Mouse (Mus musculus) C2C12 (cell line): ENCODE measurements at regions not wholly inside any gene's neighbourhood (a gene's known extent, or its start where the extent isn't known, plus 50 kb on each side); places are given as distances from the start of the nearest gene placed in this dataset.

Experiments
- CEBPB ChIP-seq: IDR thresholded peaks from one replicate; pipeline ENCODE4 v1.6.1; 2011; ENCODE audit warnings: low read depth, mild to moderate bottlenecking, control low read depth, moderate library complexity
- CTCF ChIP-seq: IDR thresholded peaks from one replicate; pipeline ENCODE4 v1.5.1; 2011; ENCODE audit not compliant: control insufficient read depth, insufficient read depth, insufficient read length
- FOSL1 ChIP-seq: IDR thresholded peaks from one replicate; pipeline ENCODE4 v1.8.0; 2011; ENCODE audit warnings: mild to moderate bottlenecking, low read length; ENCODE audit not compliant: poor library complexity, insufficient read depth, severe bottlenecking
- MAX ChIP-seq: IDR thresholded peaks from one replicate; pipeline ENCODE4 v1.6.1; 2011; ENCODE audit warnings: mild to moderate bottlenecking, control low read depth
- MYOD1 ChIP-seq: IDR thresholded peaks from one replicate; pipeline ENCODE4 v1.6.1; 2011; ENCODE audit warnings: low read depth; ENCODE audit not compliant: control insufficient read depth, insufficient read length
- MYOG ChIP-seq: IDR thresholded peaks from one replicate; pipeline ENCODE4 v1.6.1; 2011; ENCODE audit not compliant: control insufficient read depth, insufficient read length; ENCODE audit errors: extremely low read depth
- USF1 ChIP-seq: IDR thresholded peaks from one replicate; pipeline ENCODE4 v1.6.1; 2011; ENCODE audit warnings: low read depth, mild to moderate bottlenecking, control low read depth, moderate library complexity

DNA sequence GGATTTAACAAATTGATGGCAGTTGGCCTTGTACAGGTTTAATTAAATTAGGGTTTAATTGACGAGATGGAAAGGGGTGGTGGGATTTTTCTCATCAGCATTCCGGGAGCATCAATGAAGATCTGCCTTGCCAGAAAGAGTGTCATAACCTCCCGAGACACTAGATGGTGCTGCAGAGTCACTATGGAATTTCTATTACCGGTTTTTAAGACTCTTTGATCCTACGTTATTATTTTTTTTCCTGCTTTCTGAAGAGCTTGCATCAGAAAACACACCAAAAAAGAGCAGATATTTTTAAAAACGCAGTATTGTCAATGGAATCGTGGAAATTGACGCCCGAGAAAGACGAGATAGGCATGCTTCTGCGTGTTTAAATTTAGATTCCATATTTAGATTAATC lies 181.2 kb downstream of the 1700010I14Rik start:
- TF ChIP-seq CTCF = peak; percentile 16
- no peak for TF ChIP-seq MYOG
- TF ChIP-seq USF1 = no peak
- no peak for TF ChIP-seq MYOD1
- no peak for TF ChIP-seq MAX
- TF ChIP-seq CEBPB = no peak
- TF ChIP-seq FOSL1 = no peak
